Comparison of ENCODE assay signal across 8 mouse cellular contexts in genomic region chr2:30717566-30718328, GRCm38 (mm10).
DNase-seq lines count a peak whose midpoint lies in the region; ATAC-seq and TF ChIP-seq lines count a peak whose summit lies in the region.

No protein-coding gene starts in this region.

- peak overlapping the region; percentile 100 for H3K27ac ChIP-seq in layer of hippocampus, adult 2 months
- peak overlapping the region; percentile 99 for H3K27ac ChIP-seq in cortical plate, adult 2 months (ENCODE audit: insufficient read depth, low read length)
- H3K27ac ChIP-seq in heart, postnatal 0 days (ENCODE audit: low read depth) = peak overlapping the region; percentile 96
- H3K27ac ChIP-seq in liver, embryonic 12.5 days = peak overlapping the region; percentile 79
- H3K27ac ChIP-seq in small intestine, adult 2 months (ENCODE audit: insufficient read depth, low read depth, low read length) = peak overlapping the region; percentile 85

- no peak for ATAC-seq in heart, postnatal 0 days (ENCODE audit: insufficient read depth, low read depth)
- no peak for ATAC-seq in liver, embryonic 12.5 days

- peak overlapping the region; percentile 58 for H3K4me2 ChIP-seq in heart, postnatal 0 days (ENCODE audit: low read depth, low read length)
- H3K4me2 ChIP-seq in liver, embryonic 12.5 days = peak overlapping the region; percentile 62

- no peaks in the 10 kb centered on the region for H3K9me3 ChIP-seq in heart, postnatal 0 days (replicated peaks; ENCODE audit: control insufficient read depth, low read length)
- no peaks in the 10 kb centered on the region for H3K9me3 ChIP-seq in liver, embryonic 12.5 days (replicated peaks)

- H3K9ac ChIP-seq in heart, postnatal 0 days (replicated peaks; ENCODE audit: low read depth, low read length) = peak overlapping the region; percentile 32
- no peak overlapping the region for H3K9ac ChIP-seq in liver, embryonic 12.5 days

- TF ChIP-seq EP300 in heart, postnatal 0 days (IDR thresholded peaks at IDR 0.05; ENCODE audit: low read depth) = no peak

- no peaks in the 10 kb centered on the region for H3K27me3 ChIP-seq in heart, postnatal 0 days (ENCODE audit: control insufficient read depth, insufficient read depth, low read length)
- peaks cover 78% of the 10 kb centered on the region for H3K27me3 ChIP-seq in liver, embryonic 12.5 days (replicated peaks)
- no peaks in the 10 kb centered on the region for H3K27me3 ChIP-seq in small intestine, adult 2 months (ENCODE audit: control insufficient read depth, insufficient read depth, low read length)

- H3K4me3 ChIP-seq in layer of hippocampus, adult 2 months = peak overlapping the region; percentile 60
- no peak overlapping the region for H3K4me3 ChIP-seq in cortical plate, adult 2 months (ENCODE audit: insufficient read depth, low read length)
- H3K4me3 ChIP-seq in heart, postnatal 0 days (ENCODE audit: low read depth, low read length) = no peak overlapping the region; the same call in 1 of the 2 replicates
- H3K4me3 ChIP-seq in liver, embryonic 12.5 days = peak overlapping the region; percentile 28; the same call in 1 of the 2 replicates
- peak overlapping the region; percentile 41 for H3K4me3 ChIP-seq in small intestine, adult 2 months (ENCODE audit: low read depth, low read length)

- H3K36me3 ChIP-seq in heart, postnatal 0 days (replicated peaks; ENCODE audit: control insufficient read depth, insufficient read depth, low read length) = no peaks in the 10 kb centered on the region
- no peaks in the 10 kb centered on the region for H3K36me3 ChIP-seq in liver, embryonic 12.5 days
- no peaks in the 10 kb centered on the region for H3K36me3 ChIP-seq in small intestine, adult 2 months (ENCODE audit: control insufficient read depth, insufficient read depth, low read length)

- 23% methylated on average over 16 of the region's 16 CpGs for WGBS in heart, postnatal 0 days
- 12% methylated on average over 16 of the region's 16 CpGs for WGBS in liver, embryonic 12.5 days (ENCODE audit: insufficient replicate concordance)
- 17% methylated on average over 16 of the region's 16 CpGs for WGBS in small intestine, adult 2 months

- no peak for DNase-seq in layer of hippocampus, adult 2 months (ENCODE audit: low spot score in 2 of 2)
- no peak for DNase-seq in layer of hippocampus, adult 9-10 months (ENCODE audit: low spot score)
- no peak for DNase-seq in heart, postnatal 0 days (ENCODE audit: low spot score)
- DNase-seq in layer of hippocampus, postnatal 36 days = no peak
- DNase-seq in gastrocnemius, postnatal 4 days (ENCODE audit: low spot score in 2 of 2) = no peak

- TF ChIP-seq POLR2A in cortical plate, adult 2 months (IDR thresholded peaks at IDR 0.05; ENCODE audit: extremely low read depth, insufficient read depth, low read length) = peak; percentile 49; the same call in 1 of the 2 replicates
- no peak for TF ChIP-seq POLR2A in small intestine, adult 2 months (IDR thresholded peaks at IDR 0.05; ENCODE audit: low read depth, low read length)

- peaks cover 23% of the 10 kb centered on the region for H3K4me1 ChIP-seq in cortical plate, adult 2 months (ENCODE audit: control insufficient read depth, insufficient read depth, low read length)
- peaks cover 60% of the 10 kb centered on the region for H3K4me1 ChIP-seq in heart, postnatal 0 days (ENCODE audit: control insufficient read depth, insufficient read depth)
- peaks cover 77% of the 10 kb centered on the region for H3K4me1 ChIP-seq in liver, embryonic 12.5 days
- peaks cover 36% of the 10 kb centered on the region for H3K4me1 ChIP-seq in small intestine, adult 2 months (ENCODE audit: control insufficient read depth, insufficient read depth, insufficient read length, low read length)

- 0 out of 2 replicates have a peak, but pooled peaks have one; percentile 1 for TF ChIP-seq CTCF in layer of hippocampus, adult 2 months (conservative IDR thresholded peaks at IDR 0.05)
- TF ChIP-seq CTCF in cortical plate, adult 2 months (IDR thresholded peaks at IDR 0.05; ENCODE audit: extremely low read depth, insufficient read depth, low read length) = no peak
- TF ChIP-seq CTCF in heart, postnatal 0 days (IDR thresholded peaks at IDR 0.05; ENCODE audit: low read depth) = no peak
- no peak for TF ChIP-seq CTCF in small intestine, adult 2 months (IDR thresholded peaks at IDR 0.05; ENCODE audit: extremely low read depth, insufficient read length, insufficient replicate concordance, low read depth, low read length)

Comparison
In these comparisons a context has a peak if more than half of its experiments do, and no peak if none do; other contexts are left out.
1. H3K4me3 ChIP-seq: peak in layer of hippocampus, adult 2 months (single experiment), liver, embryonic 12.5 days (single experiment) and small intestine, adult 2 months (single experiment); none in cortical plate, adult 2 months (single experiment) and heart, postnatal 0 days (single experiment).
2. Peak in every context shown above with its lines, with median percentiles within 50 percentile points of each other: H3K27ac ChIP-seq.